Mouse (Mus musculus): Measurements from ENCODE around the gene Tigar. TPM values are rescaled to one million over a fixed set of nuclear protein-coding genes. Genes with fewer than 3 reads are reported as not detected.

Tigar gene
- 2.7 and 4.1 TPM in 2 replicates for polyA plus RNA-seq (2012; rRNA removed)

DNA sequence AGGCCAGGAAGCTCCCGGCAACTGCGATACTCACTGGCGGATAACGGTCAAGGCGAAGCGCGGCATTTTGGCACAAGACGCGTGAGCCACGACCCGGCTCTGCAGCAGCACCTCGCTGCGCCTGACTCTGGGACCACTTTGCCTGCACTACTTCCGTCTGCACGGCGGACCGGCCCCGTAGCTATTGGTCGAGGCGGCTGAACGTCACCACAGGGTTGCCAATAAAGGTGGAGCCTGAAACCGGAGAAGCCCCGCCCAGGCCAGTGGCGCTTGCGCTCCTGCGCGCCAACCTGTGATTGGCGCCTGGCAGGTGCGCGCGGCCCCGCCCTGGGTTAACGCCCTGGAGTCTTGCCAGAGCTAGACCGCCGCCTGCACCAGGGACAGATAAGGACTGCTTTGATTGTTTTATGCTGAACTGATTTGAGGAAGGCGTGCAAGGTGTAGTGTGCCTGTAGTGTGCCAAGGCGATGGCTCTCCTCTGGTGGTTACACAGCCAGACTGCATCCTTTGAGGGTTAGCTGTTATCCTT is at the start of gene Tigar:
Gene Tigar, minus strand, starts transcription at position 156 of the 529 bp plus-strand sequence.
- H3K4me3 ChIP-seq (replicated peaks; ENCODE audit: extremely low read depth, low read depth, low read length) = peak within 1 kb of the TSS; percentile 85
- DNase-seq = peak; percentile 93
- WGBS = under 1% methylated on average over 37 of the region's 37 CpGs
- H3K4me1 ChIP-seq (ENCODE audit: control insufficient read depth, insufficient read depth, low read length) = no peaks in the 10 kb centered on the region; the same call in none of the 2 replicates
- peak; percentile 91; the same call in 1 of the 2 replicates for TF ChIP-seq POLR2A (IDR thresholded peaks at IDR 0.05; ENCODE audit: borderline replicate concordance, extremely low read depth, low read depth, low read length)
- no peak for TF ChIP-seq CTCF (IDR thresholded peaks at IDR 0.05; ENCODE audit: insufficient read depth, low read length)

DNA sequence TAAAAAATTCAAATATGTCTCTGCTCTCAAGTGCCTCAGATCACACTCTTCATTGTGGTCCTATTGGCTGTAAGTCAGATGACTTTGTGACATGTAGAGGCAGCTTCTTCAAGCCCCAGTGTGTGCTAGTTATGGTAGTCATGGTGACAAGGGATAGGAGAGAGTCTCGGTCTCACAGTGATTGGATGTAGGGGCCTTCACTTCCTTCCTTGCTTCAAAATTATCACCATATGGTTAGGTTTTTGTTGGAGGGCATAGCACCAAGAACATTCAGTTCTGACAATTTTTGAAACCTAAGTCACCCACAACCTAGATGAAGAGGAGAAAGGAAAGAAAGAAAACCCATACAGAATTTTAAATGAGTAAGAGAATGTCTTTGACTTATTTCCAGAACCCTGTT is 48.0 kb upstream of the Tigar start:
- Histone ChIP-seq H3K4me3 (replicated peaks; ENCODE audit: extremely low read depth, low read depth, low read length) (no peak overlapping the region), H3K4me1 (ENCODE audit: control insufficient read depth, insufficient read depth, low read length) (peaks cover 14% of the 10 kb centered on the region)
- no peak for TF ChIP-seq CTCF (IDR thresholded peaks at IDR 0.05; ENCODE audit: insufficient read depth, low read length)
- no peak for TF ChIP-seq POLR2A (IDR thresholded peaks at IDR 0.05; ENCODE audit: borderline replicate concordance, extremely low read depth, low read depth, low read length)
- 65% methylated on average over 1 of the region's 1 CpGs for WGBS
- no peak for DNase-seq

DNA sequence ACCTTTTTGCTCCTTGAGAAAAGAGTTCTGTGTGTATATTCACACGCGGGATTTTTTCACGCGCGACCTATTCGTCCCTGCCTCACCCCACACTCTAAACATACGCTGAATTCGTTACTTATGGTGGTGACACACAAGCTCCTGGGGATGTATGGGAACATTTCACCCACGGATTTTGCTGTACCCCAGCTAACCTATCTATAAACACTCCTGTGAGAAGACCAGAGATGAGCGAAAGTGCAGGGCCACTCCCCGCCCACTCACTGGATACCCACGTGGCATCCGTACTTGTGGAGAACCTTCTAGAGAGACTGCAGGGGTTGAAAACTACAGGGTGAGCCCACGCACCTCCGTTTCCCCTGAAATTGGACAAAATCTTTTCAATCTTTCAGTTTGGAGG is 46.1 kb upstream of the Tigar start:
- H3K4me1 ChIP-seq (ENCODE audit: control insufficient read depth, insufficient read depth, low read length) = peaks cover 19% of the 10 kb centered on the region
- DNase-seq = peak; percentile 36
- TF ChIP-seq POLR2A (IDR thresholded peaks at IDR 0.05; ENCODE audit: borderline replicate concordance, extremely low read depth, low read depth, low read length) (no peak), CTCF (IDR thresholded peaks at IDR 0.05; ENCODE audit: insufficient read depth, low read length) (no peak)
- peak overlapping the region; percentile 15 for H3K4me3 ChIP-seq (replicated peaks; ENCODE audit: extremely low read depth, low read depth, low read length)
- 3% methylated on average over 15 of the region's 15 CpGs for WGBS

DNA sequence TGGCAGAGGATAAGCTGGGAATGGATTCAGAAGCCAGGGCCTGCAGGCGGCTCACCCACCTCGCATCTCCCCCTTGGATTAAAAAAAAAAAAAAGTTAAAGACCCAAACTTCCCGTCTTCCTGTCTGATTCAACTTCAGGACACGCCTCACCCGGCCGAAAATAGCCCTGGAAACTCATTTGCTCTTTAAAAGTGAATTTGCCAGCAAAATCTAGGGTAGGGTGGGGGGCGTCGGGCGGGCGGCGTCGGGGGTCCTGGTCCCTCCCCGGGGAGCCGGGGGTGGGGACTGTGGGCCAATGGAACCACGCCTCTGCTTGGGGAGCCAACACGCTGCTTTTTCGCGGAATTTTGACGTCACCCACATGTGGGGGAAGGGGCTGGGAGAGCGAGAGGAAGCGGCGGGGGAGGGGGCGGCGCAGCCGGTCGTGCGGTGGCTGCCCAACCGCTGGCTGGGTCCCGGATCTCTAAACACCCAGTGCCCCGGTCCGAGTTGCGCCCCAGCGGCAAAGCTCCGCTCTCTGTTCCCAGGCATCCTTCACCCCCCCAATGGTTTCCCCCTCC is 45.4 kb upstream of the Tigar start:
- Histone ChIP-seq H3K4me1 (ENCODE audit: control insufficient read depth, insufficient read depth, low read length) (peaks cover 19% of the 10 kb centered on the region), H3K4me3 (replicated peaks; ENCODE audit: extremely low read depth, low read depth, low read length) (peak overlapping the region; percentile 61)
- TF ChIP-seq POLR2A (IDR thresholded peaks at IDR 0.05; ENCODE audit: borderline replicate concordance, extremely low read depth, low read depth, low read length) (peak; percentile 8; the same call in 1 of the 2 replicates), CTCF (IDR thresholded peaks at IDR 0.05; ENCODE audit: insufficient read depth, low read length) (no peak)
- WGBS = 2% methylated on average over 31 of the region's 34 CpGs
- peak; percentile 58 for DNase-seq

DNA sequence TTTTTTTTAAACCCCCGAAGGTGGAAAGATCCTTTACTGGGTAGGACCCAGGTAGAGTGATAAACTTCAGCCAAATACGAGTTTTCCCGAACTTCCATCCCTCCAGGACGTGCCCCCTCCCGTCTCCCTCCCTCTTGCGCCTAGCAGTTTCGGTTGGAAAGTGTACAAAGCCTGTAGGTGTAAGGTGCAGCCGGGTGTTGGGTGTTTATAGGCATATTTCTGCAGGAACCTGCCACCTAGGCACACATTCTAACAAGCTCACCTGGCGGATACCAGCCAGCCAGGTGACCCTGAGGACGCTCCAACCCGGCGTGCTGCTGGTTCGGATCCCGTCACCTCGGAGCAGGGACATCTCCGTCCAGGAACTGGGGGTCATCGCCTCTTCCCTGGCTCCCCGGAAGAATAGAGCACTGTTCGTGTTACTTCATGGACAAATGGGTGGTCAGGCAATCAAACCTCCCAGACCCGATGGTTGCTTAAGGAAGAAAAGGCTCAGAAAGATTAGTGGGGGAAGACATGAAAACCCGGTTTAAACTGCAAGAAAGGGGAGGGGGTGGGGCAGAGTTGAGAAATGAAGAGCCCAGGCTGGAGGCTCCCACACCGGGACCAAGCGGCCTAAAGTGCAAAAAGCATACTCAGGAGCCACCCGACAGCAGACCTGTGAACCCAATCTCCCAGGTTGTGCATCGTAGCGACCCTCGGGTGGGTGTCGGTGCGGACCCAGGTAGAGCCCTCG is 44.8 kb upstream of the Tigar start:
- Histone ChIP-seq H3K4me1 (ENCODE audit: control insufficient read depth, insufficient read depth, low read length) (peaks cover 19% of the 10 kb centered on the region), H3K4me3 (replicated peaks; ENCODE audit: extremely low read depth, low read depth, low read length) (peak overlapping the region; percentile 61)
- TF ChIP-seq POLR2A (IDR thresholded peaks at IDR 0.05; ENCODE audit: borderline replicate concordance, extremely low read depth, low read depth, low read length) (no peak), CTCF (IDR thresholded peaks at IDR 0.05; ENCODE audit: insufficient read depth, low read length) (no peak)
- 3% methylated on average over 30 of the region's 30 CpGs for WGBS
- DNase-seq = peak; percentile 31

DNA sequence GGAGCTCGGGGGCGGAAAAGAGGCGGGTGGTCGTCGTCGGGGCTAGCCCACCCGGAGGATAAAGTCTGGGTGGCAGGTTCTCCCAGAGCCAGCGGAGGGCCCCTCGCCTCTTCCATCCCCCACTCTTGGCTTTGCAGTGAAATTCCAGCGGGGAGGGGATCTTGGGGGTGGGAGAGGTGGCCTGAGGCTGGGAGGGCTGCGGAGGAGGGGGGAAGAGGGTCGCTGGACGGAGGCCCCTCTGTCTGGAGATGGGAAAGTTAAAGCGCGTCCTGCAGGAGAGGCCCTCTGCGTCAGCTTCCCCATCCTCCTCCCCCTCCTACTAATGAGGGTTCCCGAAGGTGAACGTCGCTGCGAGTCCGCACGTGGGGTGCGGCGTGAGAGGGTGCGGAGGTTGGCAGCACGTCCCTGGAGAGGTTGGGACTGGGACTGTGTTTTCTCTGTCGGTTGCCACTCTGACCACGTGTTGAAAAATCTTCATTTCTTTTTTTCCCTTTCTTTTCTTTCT is 44.0 kb upstream of the Tigar start:
- Histone ChIP-seq H3K4me1 (ENCODE audit: control insufficient read depth, insufficient read depth, low read length) (peaks cover 19% of the 10 kb centered on the region), H3K4me3 (replicated peaks; ENCODE audit: extremely low read depth, low read depth, low read length) (peak overlapping the region; percentile 27)
- DNase-seq = peak; percentile 37
- WGBS = 1% methylated on average over 28 of the region's 28 CpGs
- 0 out of 2 replicates have a peak, but pooled peaks have one; percentile 22 for TF ChIP-seq POLR2A (IDR thresholded peaks at IDR 0.05; ENCODE audit: borderline replicate concordance, extremely low read depth, low read depth, low read length)
- no peak for TF ChIP-seq CTCF (IDR thresholded peaks at IDR 0.05; ENCODE audit: insufficient read depth, low read length)

DNA sequence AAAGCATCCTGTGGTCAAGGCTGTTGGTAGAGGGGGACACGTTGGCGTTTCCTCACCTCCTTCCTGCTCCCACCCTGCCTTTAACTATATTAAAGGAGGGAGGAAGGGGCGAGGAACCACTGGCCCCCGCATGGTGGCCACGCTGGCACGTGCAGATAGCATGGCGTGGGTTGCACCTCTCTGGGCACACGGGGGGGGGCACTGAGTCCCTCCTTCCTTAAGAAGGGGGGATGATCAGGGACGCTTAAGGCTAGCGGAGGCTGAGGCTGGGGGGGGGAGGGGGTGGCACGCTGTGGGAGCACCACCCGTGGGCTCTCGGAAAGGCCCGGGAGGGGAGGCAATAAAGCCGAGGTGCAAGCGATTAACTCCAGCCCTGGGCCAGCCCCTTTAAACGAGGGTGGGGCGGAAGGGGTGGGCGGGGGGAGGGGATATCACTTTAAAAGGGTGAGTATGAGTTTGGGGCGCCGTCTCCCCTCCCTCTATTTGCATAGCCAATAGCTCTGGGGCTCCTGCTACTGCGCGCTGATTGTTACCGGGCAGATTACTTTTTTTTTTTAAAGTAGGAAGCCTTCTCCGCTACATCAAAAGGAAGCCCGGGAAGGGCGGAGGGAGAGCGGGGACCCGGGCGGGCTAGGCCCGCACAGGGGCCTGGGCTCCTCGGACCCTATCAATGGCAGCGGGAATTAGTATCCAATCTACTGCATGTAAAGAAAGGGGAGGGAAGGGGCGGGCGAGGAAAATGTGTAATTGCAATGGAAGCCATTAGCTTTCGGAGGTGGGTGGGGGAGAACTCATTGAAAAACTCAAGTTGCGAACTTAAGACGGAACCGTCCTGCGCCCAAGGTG is 43.0 kb upstream of the Tigar start, which contains the start of gene Ccnd2:
Gene Ccnd2, minus strand, starts transcription at position 88 of the 846 bp plus-strand sequence.
- H3K4me1 ChIP-seq (ENCODE audit: control insufficient read depth, insufficient read depth, low read length) = peaks cover 19% of the 10 kb centered on the region
- peak within 1 kb of the TSS; percentile 35 for H3K4me3 ChIP-seq (replicated peaks; ENCODE audit: extremely low read depth, low read depth, low read length)
- under 1% methylated on average over 38 of the region's 40 CpGs for WGBS
- DNase-seq = peak; percentile 56
- no peak for TF ChIP-seq CTCF (IDR thresholded peaks at IDR 0.05; ENCODE audit: insufficient read depth, low read length)
- TF ChIP-seq POLR2A (IDR thresholded peaks at IDR 0.05; ENCODE audit: borderline replicate concordance, extremely low read depth, low read depth, low read length) = no peak

DNA sequence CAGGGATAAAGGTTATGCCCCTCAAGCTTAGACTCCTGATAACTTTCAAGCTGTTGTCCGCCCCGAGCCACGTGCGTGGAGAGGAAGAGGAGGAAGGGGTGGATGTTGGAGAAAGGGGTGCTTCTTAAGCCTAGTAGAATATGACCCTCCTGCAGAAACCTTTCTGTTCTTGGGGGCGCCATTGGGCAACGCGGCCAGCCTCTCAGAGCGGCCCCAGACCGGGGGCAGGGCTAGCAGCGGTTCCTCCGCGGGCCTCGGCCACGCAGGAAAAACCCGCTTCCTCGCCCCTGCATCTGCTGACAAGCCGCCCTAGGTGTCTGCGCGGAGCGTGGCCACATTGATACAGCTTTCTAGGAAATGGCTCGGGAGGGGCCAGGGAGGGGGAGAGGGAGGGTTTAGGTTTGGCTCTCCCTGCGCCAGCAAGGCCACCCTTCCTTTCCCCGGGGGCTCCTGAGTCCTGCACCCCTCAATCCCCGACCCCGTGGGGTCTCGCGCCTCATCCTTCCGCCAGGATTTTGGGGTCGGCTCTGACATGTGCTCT is 42.3 kb upstream of the Tigar start:
- peaks cover 19% of the 10 kb centered on the region for H3K4me1 ChIP-seq (ENCODE audit: control insufficient read depth, insufficient read depth, low read length)
- under 1% methylated on average over 29 of the region's 29 CpGs for WGBS
- TF ChIP-seq CTCF (IDR thresholded peaks at IDR 0.05; ENCODE audit: insufficient read depth, low read length) = no peak
- TF ChIP-seq POLR2A (IDR thresholded peaks at IDR 0.05; ENCODE audit: borderline replicate concordance, extremely low read depth, low read depth, low read length) = no peak

More for the DNA sequence above, 42.3 kb upstream of the Tigar start:
- peak; percentile 46 for DNase-seq
- peak overlapping the region; percentile 35 for H3K4me3 ChIP-seq (replicated peaks; ENCODE audit: extremely low read depth, low read depth, low read length)

Data from lung, adult 2 months (tissue).